Mouse (Mus musculus) hindbrain, embryonic 14.5 days (tissue): ENCODE results near the gene Scimp. TPM values are rescaled to one million over a fixed set of nuclear protein-coding genes. Genes with fewer than 3 reads are reported as not detected.

ENCODE experiments used
- ATAC-seq: fragments of 200-750 bp; cut with Nextera tagmentation; 2 replicates; pipeline ENCODE4 v1.8.0; 2017; ENCODE audit warnings: moderate number of reproducible peaks, mild to moderate bottlenecking, moderate TSS enrichment, moderate library complexity; ENCODE audit not compliant: low FRiP score
- DNase-seq: peaks from one replicate; pipeline ENCODE4 v3.0.0-alpha.2; 2015; ENCODE audit warnings: low spot score
- H3K27ac ChIP-seq: fragments of 300-500 bp; sonication (generic); 2 replicates; pipeline ENCODE4 v1.5.1; 2014; ENCODE audit warnings: mild to moderate bottlenecking, moderate library complexity
- H3K27me3 ChIP-seq: fragments of 300-500 bp; sonication (generic); 2 replicates; pipeline ENCODE4 v1.6.1; 2014; ENCODE audit warnings: mild to moderate bottlenecking, low read length, mixed read lengths; ENCODE audit not compliant: control insufficient read depth, insufficient read depth
- H3K36me3 ChIP-seq: fragments of 300-500 bp; sonication (generic); replicated peaks from 2 replicates; pipeline ENCODE4 v1.6.1; 2014; ENCODE audit not compliant: control insufficient read depth, insufficient read depth
- H3K4me1 ChIP-seq: fragments of 300-500 bp; sonication (generic); replicated peaks from 2 replicates; pipeline ENCODE4 v1.6.1; 2014; ENCODE audit warnings: antibody characterized with exemption, low read length, mixed read lengths; ENCODE audit not compliant: control insufficient read depth, insufficient read depth
- H3K4me2 ChIP-seq: fragments of 300-500 bp; sonication (generic); replicated peaks from 2 replicates; pipeline ENCODE4 v1.6.1; 2014; ENCODE audit warnings: mild to moderate bottlenecking, moderate library complexity
- H3K4me3 ChIP-seq: fragments of 300-500 bp; sonication (generic); replicated peaks from 2 replicates; pipeline ENCODE4 v1.5.1; 2014; ENCODE audit warnings: mild to moderate bottlenecking, low read length
- H3K9ac ChIP-seq: fragments of 300-500 bp; sonication (generic); 2 replicates; pipeline ENCODE4 v1.6.1; 2014
- H3K9me3 ChIP-seq: fragments of 300-500 bp; sonication (generic); 2 replicates; pipeline ENCODE4 v1.6.1; 2016; ENCODE audit warnings: low read length; ENCODE audit not compliant: control insufficient read depth
- WGBS: fragments of 180-500 bp; shearing (Covaris S2); extraction: QIAGEN DNeasy Blood & Tissue Kit; methylation state at CpG from one replicate; pipeline ENCODE4 v1.1.7; 2014; 5-methylcytosine and 5-hydroxymethylcytosine counted together
- polyA plus RNA-seq: library from polyadenylated mRNA; unstranded; fragments of >200 nt; fragmentation: Nextera tagmentation; extraction: Ambion mirVana; gene quantifications from 2 replicates; pipeline ENCODE4 v1.2.1, GENCODE M21; 2014

Gene Scimp
- polyA plus RNA-seq, 1 experiment from 2014 or later, result not detected

DNA sequence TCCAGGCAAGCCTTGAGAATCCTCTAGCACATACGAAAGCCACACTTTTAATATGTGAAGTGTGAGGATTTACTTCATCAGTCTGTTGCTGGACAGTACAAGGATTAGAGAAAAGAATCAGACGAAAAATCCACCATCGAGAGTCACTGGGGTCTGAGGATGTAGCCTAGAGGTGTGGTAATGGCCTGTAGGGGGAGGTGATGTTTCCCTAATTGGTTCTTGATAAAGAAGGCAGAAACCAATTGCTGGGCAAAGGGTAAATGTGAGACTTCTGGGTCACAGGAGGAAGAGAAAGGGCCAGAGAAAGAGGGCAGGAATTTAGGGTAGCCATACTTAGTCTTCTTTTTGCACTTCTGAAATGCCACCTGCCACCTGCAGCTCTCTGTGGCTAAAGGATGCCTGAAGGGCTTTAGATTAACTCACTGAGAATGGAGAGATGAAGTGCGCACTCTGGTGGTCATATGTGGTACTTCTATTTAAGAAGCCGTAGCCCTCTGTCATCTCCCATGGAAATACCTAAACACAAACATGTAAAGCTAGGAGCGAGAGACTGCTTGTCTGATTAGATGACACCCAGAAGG is 3.2 kb upstream of the Scimp start:
- Histone ChIP-seq H3K4me3 (no peak overlapping the region), H3K27ac (no peak overlapping the region), H3K9ac (no peak overlapping the region), H3K4me1 (no peaks in the 10 kb centered on the region), H3K4me2 (no peak overlapping the region), H3K27me3 (no peaks in the 10 kb centered on the region), H3K9me3 (no peaks in the 10 kb centered on the region), H3K36me3 (no peaks in the 10 kb centered on the region)
- DNase-seq (peak; percentile 84), ATAC-seq (no peak)
- 34% methylated on average over 6 of the region's 6 CpGs for WGBS

DNA sequence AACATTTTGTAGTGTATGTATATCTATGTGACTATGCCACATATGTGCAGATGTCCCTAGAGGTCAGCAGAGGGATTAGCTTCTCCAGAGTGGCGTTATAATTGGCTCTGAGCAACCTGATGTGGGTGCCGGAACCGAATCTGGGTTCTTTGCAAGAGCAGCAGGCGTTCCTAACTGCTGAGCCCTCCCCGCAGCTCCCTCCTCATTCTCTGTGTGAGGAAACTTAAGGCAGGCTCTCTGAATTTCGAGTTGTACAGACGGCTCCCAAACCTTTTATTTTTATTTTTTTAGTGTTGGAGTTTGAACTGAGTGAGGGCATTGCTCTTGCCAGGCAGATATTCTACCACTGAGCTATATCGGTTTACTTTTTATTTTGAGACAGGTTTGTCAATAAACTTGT is 2.7 kb upstream of the Scimp start:
- no peak overlapping the region for H3K4me2 ChIP-seq
- no peak for ATAC-seq
- H3K4me3 ChIP-seq, result no peak overlapping the region
- WGBS, result 86% methylated on average over 8 of the region's 8 CpGs
- no peaks in the 10 kb centered on the region for H3K27me3 ChIP-seq
- no peaks in the 10 kb centered on the region for H3K9me3 ChIP-seq
- no peaks in the 10 kb centered on the region for H3K4me1 ChIP-seq
- no peak overlapping the region for H3K27ac ChIP-seq
- H3K9ac ChIP-seq, result no peak overlapping the region
- DNase-seq, result no peak
- H3K36me3 ChIP-seq, result no peaks in the 10 kb centered on the region

DNA sequence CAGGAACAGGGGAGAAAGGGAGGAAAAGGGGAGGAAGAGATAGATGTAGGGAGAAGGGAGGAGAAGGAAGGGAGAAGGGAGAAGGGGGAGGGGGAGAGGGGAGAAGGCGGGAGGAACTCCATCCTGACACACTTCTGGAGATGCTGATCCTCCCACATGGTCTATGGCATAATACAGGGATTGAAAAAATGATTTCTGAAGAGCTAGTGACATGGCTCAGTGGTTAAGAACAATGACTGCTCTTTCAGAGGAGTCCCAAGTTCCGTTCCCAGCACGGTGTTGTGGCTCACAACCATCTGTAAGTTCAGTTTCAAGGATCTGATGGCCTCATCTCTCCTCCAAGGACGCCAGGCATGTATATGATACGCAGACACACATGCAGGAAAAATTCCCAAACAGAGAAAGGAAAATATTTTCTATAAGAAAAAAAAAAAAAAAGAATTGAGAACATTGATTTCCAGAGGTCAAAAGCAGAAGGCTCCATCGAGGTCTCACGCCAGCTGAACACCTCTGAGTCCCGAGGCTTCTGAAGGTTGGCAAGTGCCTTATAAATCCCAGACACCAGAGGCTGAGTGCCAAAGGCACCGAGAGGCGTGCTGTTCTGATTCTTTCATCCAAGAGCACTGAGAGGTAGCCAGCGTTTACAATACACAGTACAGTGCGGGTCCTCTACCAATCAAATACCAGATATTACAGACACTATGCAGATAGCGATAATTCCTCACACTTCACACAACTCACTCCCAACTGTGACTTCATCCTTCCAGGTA is 730 bp downstream of the Scimp start:
- H3K4me1 ChIP-seq, result no peaks in the 10 kb centered on the region
- ATAC-seq (no peak), DNase-seq (no peak)
- no peaks in the 10 kb centered on the region for H3K27me3 ChIP-seq
- WGBS, result 75% methylated on average over 13 of the region's 13 CpGs
- H3K4me2 ChIP-seq, result no peak overlapping the region
- H3K9me3 ChIP-seq, result no peaks in the 10 kb centered on the region
- H3K9ac ChIP-seq, result no peak overlapping the region
- no peak overlapping the region for H3K27ac ChIP-seq
- no peak overlapping the region for H3K4me3 ChIP-seq
- no peaks in the 10 kb centered on the region for H3K36me3 ChIP-seq

DNA sequence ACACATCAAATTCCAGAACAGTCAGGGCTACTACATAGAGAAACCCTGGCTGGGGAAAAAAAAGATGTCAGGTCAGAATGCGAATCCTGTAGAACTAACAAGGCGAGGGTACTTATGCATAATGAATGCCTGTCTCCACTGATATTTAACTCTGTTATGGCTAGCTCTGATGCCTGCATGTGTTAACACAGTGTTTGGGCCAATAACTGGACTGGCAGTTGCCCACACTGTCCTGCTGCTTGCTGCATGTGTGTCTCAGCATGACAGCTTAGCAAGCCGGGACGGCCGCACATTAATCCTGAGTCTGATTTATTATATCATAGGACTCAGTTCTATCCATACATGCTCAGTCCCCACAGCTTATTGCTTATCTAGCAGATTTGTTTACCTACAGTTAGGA is 1.3 kb downstream of the Scimp start:
- Histone ChIP-seq H3K9ac (no peak overlapping the region), H3K36me3 (no peaks in the 10 kb centered on the region), H3K4me1 (no peaks in the 10 kb centered on the region), H3K4me3 (no peak overlapping the region), H3K27me3 (no peaks in the 10 kb centered on the region), H3K4me2 (no peak overlapping the region), H3K9me3 (no peaks in the 10 kb centered on the region), H3K27ac (no peak overlapping the region)
- ATAC-seq (no peak), DNase-seq (no peak)
- WGBS, result 83% methylated on average over 5 of the region's 5 CpGs

DNA sequence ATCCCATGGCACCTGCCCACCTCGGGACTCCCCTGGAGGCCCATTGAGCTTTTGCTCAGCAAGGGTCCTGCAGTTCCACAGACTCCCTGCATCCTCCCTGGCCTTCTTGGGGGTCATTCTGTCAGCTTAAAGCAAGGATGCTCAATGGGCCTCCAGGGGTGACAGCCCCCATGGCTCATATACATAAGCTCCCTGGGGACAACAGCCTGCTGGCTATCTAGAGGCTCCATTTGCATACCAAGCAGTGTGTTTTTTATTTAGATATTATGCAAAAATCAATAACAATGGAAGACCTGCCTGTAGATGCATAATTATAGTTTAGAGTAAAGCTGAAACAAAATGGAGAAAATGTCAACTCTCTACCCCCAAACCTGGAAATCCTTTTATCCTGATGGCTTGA is 3.4 kb downstream of the Scimp start:
- H3K4me1 ChIP-seq, result no peaks in the 10 kb centered on the region
- no peak overlapping the region for H3K4me3 ChIP-seq
- 5% methylated on average over 1 of the region's 1 CpGs for WGBS
- no peak overlapping the region for H3K27ac ChIP-seq
- DNase-seq, result no peak
- H3K4me2 ChIP-seq, result no peak overlapping the region
- no peaks in the 10 kb centered on the region for H3K9me3 ChIP-seq
- H3K9ac ChIP-seq, result no peak overlapping the region
- no peak for ATAC-seq
- H3K27me3 ChIP-seq, result no peaks in the 10 kb centered on the region
- H3K36me3 ChIP-seq, result no peaks in the 10 kb centered on the region

DNA sequence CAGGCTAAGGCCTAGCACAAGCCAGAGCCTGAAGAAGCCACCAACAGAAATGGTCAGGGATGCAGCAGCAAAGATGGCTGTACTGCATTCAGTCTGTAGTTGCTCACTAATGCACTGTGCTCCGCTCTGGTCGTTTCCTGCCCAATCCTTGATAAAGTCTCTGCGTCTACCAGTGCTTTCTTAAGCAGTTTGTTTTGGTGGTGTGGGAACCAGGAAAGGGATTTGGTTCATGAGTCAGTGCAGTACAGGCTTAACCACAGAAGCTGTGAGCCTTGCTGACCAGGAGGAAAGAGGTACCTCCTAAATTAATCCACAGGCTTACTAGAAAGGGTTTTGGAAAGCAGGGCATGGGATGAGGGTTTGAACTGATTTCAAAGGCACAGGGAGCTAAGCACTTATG is 4.3 kb downstream of the Scimp start:
- no peak for DNase-seq
- 78% methylated on average over 3 of the region's 3 CpGs for WGBS
- Histone ChIP-seq H3K4me2 (no peak overlapping the region), H3K27ac (no peak overlapping the region), H3K27me3 (no peaks in the 10 kb centered on the region), H3K9me3 (no peaks in the 10 kb centered on the region), H3K36me3 (no peaks in the 10 kb centered on the region), H3K9ac (no peak overlapping the region), H3K4me3 (no peak overlapping the region), H3K4me1 (no peaks in the 10 kb centered on the region)
- ATAC-seq, result no peak

DNA sequence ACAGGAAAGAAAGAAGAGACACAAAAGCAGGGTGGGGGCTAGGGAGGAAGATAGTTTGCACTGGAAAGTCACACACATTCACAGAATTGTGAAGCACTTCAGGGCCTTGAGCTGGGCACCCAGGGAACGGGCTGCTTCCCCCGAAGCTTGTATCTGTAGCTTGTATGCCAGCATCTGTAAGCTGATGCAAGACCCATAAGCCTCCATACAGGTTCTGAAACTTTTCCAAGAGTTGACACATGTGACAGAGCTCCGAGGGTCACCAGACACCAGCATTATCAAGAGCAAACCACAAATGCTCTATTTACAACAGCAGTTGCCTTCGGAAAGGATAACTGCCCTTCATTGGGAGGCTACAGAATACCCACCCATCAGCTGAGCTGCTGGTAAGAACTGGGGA is 4.8 kb downstream of the Scimp start:
- H3K36me3 ChIP-seq, result no peaks in the 10 kb centered on the region
- no peak overlapping the region for H3K4me3 ChIP-seq
- DNase-seq, result no peak
- H3K27me3 ChIP-seq, result no peaks in the 10 kb centered on the region
- no peak overlapping the region for H3K4me2 ChIP-seq
- no peak overlapping the region for H3K9ac ChIP-seq
- H3K9me3 ChIP-seq, result no peaks in the 10 kb centered on the region
- no peaks in the 10 kb centered on the region for H3K4me1 ChIP-seq
- no peak overlapping the region for H3K27ac ChIP-seq
- 94% methylated on average over 4 of the region's 4 CpGs for WGBS
- no peak for ATAC-seq

DNA sequence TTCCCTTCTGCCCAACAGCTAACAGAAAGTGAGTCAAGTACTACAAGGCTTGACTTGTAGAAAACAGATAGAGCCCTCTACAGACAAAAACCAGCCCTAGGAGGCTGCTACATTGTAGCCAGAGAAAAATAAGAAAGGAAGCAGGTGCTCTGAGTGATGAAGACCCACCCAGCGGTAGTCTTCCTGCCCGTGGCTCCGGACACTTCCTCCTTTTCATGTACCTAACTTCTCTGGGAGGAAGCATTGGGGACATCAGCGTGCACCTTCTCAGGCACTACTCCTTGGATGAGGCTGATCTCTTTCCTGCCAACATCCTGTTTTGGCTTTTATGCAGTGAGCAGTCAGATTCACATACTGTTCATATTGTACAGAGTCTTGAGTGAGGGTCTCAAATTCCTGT is 5.7 kb downstream of the Scimp start:
- Histone ChIP-seq H3K4me2 (no peak overlapping the region), H3K27ac (no peak overlapping the region), H3K9ac (no peak overlapping the region), H3K27me3 (no peaks in the 10 kb centered on the region), H3K36me3 (no peaks in the 10 kb centered on the region), H3K9me3 (no peaks in the 10 kb centered on the region), H3K4me1 (no peaks in the 10 kb centered on the region), H3K4me3 (no peak overlapping the region)
- WGBS, result 89% methylated on average over 4 of the region's 4 CpGs
- no peak for DNase-seq
- ATAC-seq, result no peak

DNA sequence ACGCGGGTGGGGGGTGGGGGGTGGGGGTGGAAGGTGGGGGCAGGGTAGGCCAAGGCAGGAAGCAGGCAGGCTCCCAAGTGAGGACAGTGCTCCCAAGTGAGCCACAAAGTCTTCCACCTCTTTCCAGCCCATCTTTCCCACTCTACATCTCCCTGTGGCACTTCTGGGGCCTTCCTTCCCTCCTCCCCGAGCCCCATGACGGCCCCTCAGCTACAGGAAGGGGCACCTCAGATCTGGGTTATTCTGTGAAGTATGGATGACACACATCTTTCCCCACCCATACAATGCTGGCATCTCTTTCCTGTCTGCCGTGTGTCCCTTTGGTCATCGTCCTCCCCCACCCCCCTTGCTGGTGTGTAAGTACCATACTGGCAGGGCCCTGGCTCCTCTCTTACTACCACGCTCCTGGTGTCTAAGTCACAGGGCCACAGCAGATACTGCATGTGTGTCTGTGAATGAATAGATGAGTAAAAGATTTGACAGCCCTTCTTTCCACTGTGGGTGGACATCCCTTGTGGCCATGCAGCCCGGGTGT is 6.7 kb downstream of the Scimp start:
- Histone ChIP-seq H3K4me2 (no peak overlapping the region), H3K27ac (no peak overlapping the region), H3K9me3 (no peaks in the 10 kb centered on the region), H3K4me3 (no peak overlapping the region), H3K27me3 (no peaks in the 10 kb centered on the region), H3K4me1 (no peaks in the 10 kb centered on the region), H3K9ac (no peak overlapping the region), H3K36me3 (no peaks in the 10 kb centered on the region)
- 82% methylated on average over 8 of the region's 8 CpGs for WGBS
- DNase-seq (no peak), ATAC-seq (no peak)
